Mouse (Mus musculus) left cerebral cortex, adult 18-20 months (tissue): ENCODE measurements around the gene Dusp27. TPM values are rescaled to one million over a fixed set of nuclear protein-coding genes. Genes with fewer than 3 reads are reported as not detected.

Source experiments
- total RNA-seq, 2 experiments: library from RNA; stranded (reverse); gene quantifications; 2 replicates each; pipeline ENCODE4 v1.2.3; 2021

The Dusp27 gene
- total RNA-seq, 2 experiments from 2014 or later: 0.28 to 0.30 TPM

Other genes with a start within 250 kb of the Dusp27 start
- 10 to 100 TPM; 17.4 to 19.6 TPM for gene Pou2f1, start 125.2 kb downstream of the Dusp27 start, total RNA-seq
- gene Gpa33, start 2.3 kb upstream of the Dusp27 start, total RNA-seq: not detected
- under 1 TPM in 1 of 2 experiments, not detected in 1; 0.28 TPM for gene Mael, start 110.8 kb upstream of the Dusp27 start, total RNA-seq
- gene Ildr2, start 126.2 kb upstream of the Dusp27 start, total RNA-seq: 100 to 1,000 TPM; 105 to 108 TPM